Mouse (Mus musculus): ENCODE results near the gene Klhl10.

Gene Klhl10

GRCm38 (mm10) chr11:100441797-100442196 is at the start of gene Klhl10, which contains the start of gene Nt5c3b:
Gene Klhl10, plus strand, starts transcription at chr11:100441917.
Gene Nt5c3b, minus strand, starts transcription at chr11:100441808.
- no peak for DNase-seq (ENCODE audit: low read depth)

DNA sequence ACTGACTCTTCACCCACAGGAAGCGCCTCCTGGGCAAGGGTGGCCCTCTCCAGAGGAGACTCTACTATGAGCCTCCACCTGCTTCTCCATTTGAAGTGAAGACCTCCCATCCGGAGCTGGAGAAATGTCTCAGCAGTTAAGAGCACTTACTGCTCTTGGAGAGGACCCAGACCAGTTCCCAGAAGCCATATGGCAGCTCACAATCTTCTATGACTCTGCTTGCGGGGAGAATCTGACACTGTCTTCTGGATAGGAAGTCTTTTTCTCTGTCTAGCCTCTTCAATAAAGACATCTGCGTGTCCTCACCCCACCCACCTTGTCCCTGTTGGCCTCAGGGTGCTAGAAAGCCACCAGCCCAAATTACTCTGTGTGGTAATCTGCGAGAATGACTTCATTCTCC is 48.8 kb upstream of the Klhl10 start:
- no peak for DNase-seq (ENCODE audit: low read depth)

DNA sequence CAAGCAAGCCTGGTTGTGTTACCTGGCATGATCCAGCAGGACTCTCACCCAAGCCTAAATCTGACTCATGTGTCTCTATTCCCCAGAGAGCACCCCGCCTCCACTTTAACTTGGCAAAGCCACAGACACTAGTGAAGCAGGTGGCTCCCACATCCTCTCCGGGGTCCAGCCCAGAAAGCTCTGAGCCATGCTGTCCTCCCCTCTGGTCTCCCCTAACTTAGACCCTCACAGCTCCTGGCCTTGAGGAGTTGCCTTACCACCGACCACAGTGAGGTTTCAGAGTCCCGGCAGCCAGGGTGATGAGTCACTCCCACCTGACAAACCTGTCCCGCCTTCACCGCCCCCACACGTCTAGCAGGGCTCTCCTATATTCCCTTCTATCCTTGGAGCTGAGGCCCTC is 48.0 kb upstream of the Klhl10 start:
- DNase-seq (ENCODE audit: low read depth) = no peak

DNA sequence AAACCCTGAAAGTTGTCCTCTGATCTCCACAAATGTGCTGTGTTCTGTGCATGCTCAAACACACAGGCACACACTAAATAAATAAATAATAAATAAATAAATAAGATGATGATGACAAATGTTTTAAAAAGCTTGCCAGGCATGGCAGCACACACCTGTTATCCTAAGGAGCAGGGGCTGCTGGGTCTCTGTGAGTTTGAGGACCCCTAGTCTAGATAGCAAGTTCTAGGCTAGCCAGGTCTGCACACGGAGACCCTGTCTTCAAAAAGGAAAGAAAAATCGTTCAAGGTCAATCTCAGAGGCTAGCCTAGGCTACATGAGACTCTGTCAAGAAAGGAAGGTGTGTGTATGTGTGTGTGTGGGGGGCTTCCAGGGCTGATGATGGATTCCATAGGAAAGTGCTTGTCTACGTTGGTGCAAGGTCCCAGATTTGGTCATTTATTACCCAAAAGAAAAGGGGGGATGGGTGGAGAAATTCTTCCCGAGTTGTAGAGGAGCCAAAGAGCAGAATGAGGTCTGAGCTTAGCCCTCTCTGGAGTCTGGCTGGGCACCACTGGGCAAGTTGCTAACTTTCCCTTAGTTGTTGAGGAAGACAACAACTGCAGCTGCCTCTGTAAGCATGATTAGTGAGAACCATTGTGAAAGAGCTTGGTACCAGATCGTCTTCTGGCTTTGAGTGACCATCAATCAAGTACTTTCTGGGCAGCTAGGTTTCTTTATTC is 47.2 kb upstream of the Klhl10 start:
- DNase-seq (ENCODE audit: low read depth) = no peak

- no peak for DNase-seq (ENCODE audit: low read depth)
These were observed 46.5 kb upstream of the Klhl10 start for GRCm38 (mm10) chr11:100395200-100395599.

- no peak for DNase-seq (ENCODE audit: low read depth)
These were observed 45.7 kb upstream of the Klhl10 start for GRCm38 (mm10) chr11:100395861-100396631.

DNA sequence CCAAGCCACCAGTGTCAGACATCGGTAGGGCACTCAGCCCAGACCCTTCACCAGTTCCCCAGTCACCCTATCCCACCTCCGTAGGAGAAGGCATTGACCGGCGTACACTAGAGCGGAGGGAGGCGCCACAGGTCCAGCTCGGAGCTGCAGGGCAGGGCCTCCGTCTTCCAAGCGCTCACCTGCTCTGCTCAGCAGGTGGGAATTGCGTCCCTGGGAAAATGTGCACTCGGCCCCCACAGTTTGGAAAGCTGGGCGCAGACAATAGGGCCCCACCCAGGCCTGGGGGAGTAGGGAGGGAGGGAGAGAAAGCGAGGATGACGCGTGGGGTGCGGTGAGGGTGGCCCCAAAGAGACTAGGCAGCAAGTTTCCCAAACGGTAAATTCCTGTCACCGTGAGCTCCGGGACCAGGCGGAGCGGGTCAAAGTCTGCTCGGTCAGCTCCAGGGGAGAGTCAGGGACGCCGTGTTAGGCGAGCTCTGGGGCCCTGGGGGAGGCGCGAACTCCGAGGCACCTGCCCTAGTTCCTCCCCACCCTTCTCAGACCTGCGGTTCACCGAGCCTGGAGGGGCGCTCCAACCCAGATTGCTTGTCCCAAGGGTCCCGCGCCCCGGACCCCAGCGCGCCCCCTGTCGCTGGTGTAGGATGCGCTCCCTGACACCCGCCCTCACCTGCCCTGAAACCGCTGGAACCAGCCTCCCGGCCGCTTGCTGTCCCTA is 44.7 kb upstream of the Klhl10 start:
- no peak for DNase-seq (ENCODE audit: low read depth)

- DNase-seq (ENCODE audit: low read depth) = peak; percentile 98
These were observed 43.9 kb upstream of the Klhl10 start, which contains the start of gene Jup for GRCm38 (mm10) chr11:100397600-100398389. Gene Jup, minus strand, starts transcription at chr11:100397763.

- no peak for DNase-seq (ENCODE audit: low read depth)
These were observed 43.2 kb upstream of the Klhl10 start for GRCm38 (mm10) chr11:100398517-100398916.

DNA sequence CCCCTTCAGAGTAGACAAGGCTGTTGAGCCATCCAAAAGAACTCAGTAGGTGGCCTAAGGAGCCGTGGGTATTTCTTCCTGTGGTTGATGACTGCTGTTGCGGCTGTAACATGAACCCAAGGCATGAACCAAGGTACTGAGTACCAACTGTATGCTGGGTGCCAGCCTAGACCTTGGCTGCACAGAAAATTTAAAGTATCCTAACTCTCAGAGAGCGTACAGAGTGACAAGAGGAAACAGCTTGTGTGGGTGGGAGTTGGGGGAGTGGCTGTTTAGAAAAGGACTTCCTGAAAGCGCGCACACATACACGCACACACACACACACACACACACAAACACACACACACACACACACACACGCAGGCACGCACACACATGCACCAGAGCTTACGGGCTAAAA is 42.4 kb upstream of the Klhl10 start:
- DNase-seq (ENCODE audit: low read depth) = no peak

- no peak for DNase-seq (ENCODE audit: low read depth)
These were observed 41.8 kb upstream of the Klhl10 start for GRCm38 (mm10) chr11:100399727-100400538.

GRCm38 (mm10) chr11:100400842-100401241 is 40.9 kb upstream of the Klhl10 start:
- DNase-seq (ENCODE audit: low read depth) = no peak

DNA sequence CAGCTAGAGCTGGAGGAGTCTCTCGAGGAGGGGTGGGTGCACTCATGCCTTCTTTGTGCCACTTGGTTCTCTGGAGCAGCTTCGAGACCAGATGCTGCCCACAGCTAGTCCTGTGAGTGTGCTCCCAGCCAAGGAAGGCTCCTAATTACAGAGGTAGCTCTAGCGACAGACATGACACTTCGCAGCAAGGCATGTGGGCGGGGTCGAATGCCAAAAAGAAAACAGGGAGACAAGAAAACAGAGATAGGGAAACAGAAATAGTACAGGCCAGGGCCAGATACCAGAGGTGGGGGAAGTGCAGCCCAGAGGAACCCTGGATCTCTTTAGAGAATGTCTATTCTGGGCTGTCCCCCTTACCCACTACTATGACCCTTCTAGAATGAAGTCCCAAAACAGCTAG is 39.5 kb upstream of the Klhl10 start:
- no peak for DNase-seq (ENCODE audit: low read depth)

GRCm38 (mm10) chr11:100402682-100403081 is 39.0 kb upstream of the Klhl10 start:
- no peak for DNase-seq (ENCODE audit: low read depth)

- DNase-seq (ENCODE audit: low read depth) = no peak
These were observed 38.1 kb upstream of the Klhl10 start for GRCm38 (mm10) chr11:100403445-100404134.

- DNase-seq (ENCODE audit: low read depth) = no peak
These were observed 37.2 kb upstream of the Klhl10 start for GRCm38 (mm10) chr11:100404456-100405074.

- no peak for DNase-seq (ENCODE audit: low read depth)
These were observed 35.4 kb upstream of the Klhl10 start for GRCm38 (mm10) chr11:100406273-100406672.

- no peak for DNase-seq (ENCODE audit: low read depth)
These were observed 34.6 kb upstream of the Klhl10 start for GRCm38 (mm10) chr11:100406995-100407705.

Data from c-Kit-positive CD71-negative TER-119-negative erythroid progenitor cells, embryonic 14.5 days (primary cell).